Mouse (Mus musculus) brain, embryonic 14.5 days (tissue): ENCODE data around the gene Efnb3.

Source experiments
- CTCF ChIP-seq: fragments of 200-500 bp; IDR thresholded peaks from 2 replicates; pipeline ENCODE4 v1.5.1; 2012; ENCODE audit warnings: inconsistent platforms, mild to moderate bottlenecking, moderate library complexity, borderline replicate concordance; ENCODE audit not compliant: insufficient read depth, insufficient read length; ENCODE audit errors: extremely low read depth
- POLR2A ChIP-seq: fragments of 200-500 bp; IDR thresholded peaks from 2 replicates; pipeline ENCODE4 v1.6.1; 2012; ENCODE audit warnings: mild to moderate bottlenecking, inconsistent platforms, borderline replicate concordance; ENCODE audit not compliant: poor library complexity, insufficient read depth, insufficient read length, severe bottlenecking; ENCODE audit errors: extremely low read depth

DNA sequence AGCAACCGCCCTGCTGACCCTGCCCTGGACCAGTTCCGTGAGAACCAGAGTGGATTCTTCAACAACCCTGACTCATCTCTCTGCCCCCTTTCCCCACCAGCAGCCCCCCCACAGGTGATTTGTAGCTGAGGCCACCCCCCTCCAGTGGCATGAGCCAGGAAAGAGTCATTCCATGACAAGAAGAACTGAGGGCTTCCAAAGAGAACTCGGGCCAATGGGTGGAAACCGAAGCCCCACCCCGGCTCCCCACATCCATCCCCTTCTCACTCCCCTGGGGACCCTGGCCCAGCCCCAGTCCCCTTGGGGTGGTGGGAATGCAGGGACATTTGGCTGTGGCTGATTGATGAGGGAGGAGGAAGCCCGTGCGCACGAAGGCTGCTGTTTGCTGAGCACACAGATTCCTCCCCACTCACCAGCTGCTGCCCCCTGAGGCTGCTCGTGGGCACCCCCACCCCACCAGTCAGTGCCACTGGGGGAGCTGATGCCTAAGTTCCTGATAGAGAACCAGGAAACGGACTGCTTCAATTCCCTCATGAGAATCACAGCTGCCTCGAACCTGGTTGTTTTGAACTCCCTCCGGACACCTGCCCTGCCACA is 10.8 kb downstream of the Efnb3 start, which contains the start of gene Dnah2:
- no peak for TF ChIP-seq POLR2A
- no peak for TF ChIP-seq CTCF
